Mouse (Mus musculus) cortical plate, adult 2 months (tissue): ENCODE measurements around the gene Ttc7. TPM values are rescaled to one million over a fixed set of nuclear protein-coding genes. Genes with fewer than 3 reads are reported as not detected.

Experiments used
- H3K27ac ChIP-seq: fragments of 200-500 bp; 2 replicates; pipeline ENCODE4 v1.5.1; 2012; ENCODE audit warnings: low read length, control low read depth, inconsistent platforms; ENCODE audit not compliant: insufficient read depth
- H3K4me1 ChIP-seq: fragments of 200-500 bp; 2 replicates; pipeline ENCODE4 v1.6.1; 2011; ENCODE audit warnings: low read length; ENCODE audit not compliant: control insufficient read depth, insufficient read depth
- H3K4me3 ChIP-seq: fragments of 200-500 bp; 2 replicates; pipeline ENCODE4 v1.5.1; 2011; ENCODE audit warnings: mild to moderate bottlenecking, low read length, control low read depth; ENCODE audit not compliant: insufficient read depth
- CTCF ChIP-seq: fragments of 200-500 bp; IDR thresholded peaks from 2 replicates; pipeline ENCODE4 v1.5.1; 2011; ENCODE audit warnings: mild to moderate bottlenecking, control low read depth, low read length; ENCODE audit not compliant: insufficient read depth; ENCODE audit errors: extremely low read depth
- POLR2A ChIP-seq: fragments of 200-500 bp; IDR thresholded peaks from 2 replicates; pipeline ENCODE4 v1.6.1; 2011; ENCODE audit warnings: mild to moderate bottlenecking, low read length, control low read depth; ENCODE audit not compliant: insufficient read depth; ENCODE audit errors: extremely low read depth
- polyA plus RNA-seq: library from polyadenylated mRNA; depleted of rRNA; stranded (reverse); fragments of >200 nt; gene quantifications from 2 replicates; pipeline ENCODE4 v1.2.3, GENCODE M21; 2012

Gene Ttc7
- polyA plus RNA-seq, 1 experiment, result 11.3 TPM

- Histone ChIP-seq H3K27ac (no peak overlapping the region), H3K4me3 (no peak overlapping the region), H3K4me1 (peaks cover 2% of the 10 kb centered on the region; the same call in 1 of the 2 replicates)
- no peak for TF ChIP-seq POLR2A
Measured at GRCm38 (mm10) chr17:87353745-87354320, 71.1 kb downstream of the Ttc7 start.

GRCm38 (mm10) chr17:87355456-87355855, 72.8 kb downstream of the Ttc7 start:
- peaks cover 2% of the 10 kb centered on the region; the same call in 1 of the 2 replicates for H3K4me1 ChIP-seq
- TF ChIP-seq POLR2A, result no peak
- no peak for TF ChIP-seq CTCF
- H3K4me3 ChIP-seq, result no peak overlapping the region
- no peak overlapping the region for H3K27ac ChIP-seq

DNA sequence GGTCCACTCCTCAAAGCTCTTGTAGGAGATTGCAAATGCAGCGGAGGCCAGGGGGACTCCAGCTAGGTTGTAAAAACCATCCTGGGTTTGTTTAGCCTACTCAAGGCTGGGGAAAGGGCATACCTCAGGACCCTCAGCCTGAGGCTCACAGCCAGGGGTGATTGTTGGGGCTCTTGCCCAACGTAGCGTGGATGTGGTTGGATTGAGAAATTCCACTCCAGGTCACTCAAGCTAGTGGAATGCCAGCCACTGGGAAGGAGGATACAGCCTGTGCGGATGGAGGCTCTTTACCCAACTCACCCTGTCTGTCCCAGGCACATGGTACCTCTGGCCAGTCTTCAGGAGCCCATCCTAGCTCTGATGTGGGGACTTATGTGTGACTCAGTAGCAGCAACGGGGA, 73.6 kb downstream of the Ttc7 start:
- TF ChIP-seq CTCF (no peak), POLR2A (no peak)
- Histone ChIP-seq H3K27ac (no peak overlapping the region), H3K4me3 (no peak overlapping the region), H3K4me1 (peaks cover 2% of the 10 kb centered on the region; the same call in 1 of the 2 replicates)

- H3K4me1 ChIP-seq, result 0 out of 2 replicates have a peak, but pooled peaks cover 2% of the 10 kb centered on the region
- H3K4me3 ChIP-seq, result no peak overlapping the region
- TF ChIP-seq CTCF (no peak), POLR2A (no peak)
- H3K27ac ChIP-seq, result no peak overlapping the region
Measured at GRCm38 (mm10) chr17:87357506-87357905, 74.8 kb downstream of the Ttc7 start.

DNA sequence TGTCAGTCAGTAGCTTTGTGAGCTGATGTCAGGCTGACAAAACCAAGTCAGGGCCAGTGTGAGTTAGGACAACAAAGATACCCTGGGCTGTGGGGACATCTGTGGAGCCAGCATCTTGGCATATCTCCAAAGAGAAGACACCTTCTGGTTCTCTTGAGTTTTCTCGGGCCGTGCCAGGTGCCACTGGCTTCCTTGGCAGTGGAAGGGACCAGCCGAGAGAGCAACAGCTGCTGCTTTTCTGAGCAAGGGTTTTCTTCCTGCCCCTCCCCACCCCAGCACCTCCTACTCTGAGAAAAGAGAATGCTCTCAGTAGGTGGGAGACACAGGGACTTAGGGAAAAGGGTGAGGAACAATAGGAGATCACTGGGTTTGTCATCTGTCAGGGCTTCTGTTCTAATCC, 78.4 kb downstream of the Ttc7 start:
- H3K4me3 ChIP-seq, result no peak overlapping the region
- no peak overlapping the region for H3K27ac ChIP-seq
- no peak for TF ChIP-seq CTCF
- TF ChIP-seq POLR2A, result no peak
- 0 out of 2 replicates have a peak, but pooled peaks cover 2% of the 10 kb centered on the region for H3K4me1 ChIP-seq

GRCm38 (mm10) chr17:87364108-87364507, 81.4 kb downstream of the Ttc7 start:
- H3K4me3 ChIP-seq, result no peak overlapping the region
- H3K4me1 ChIP-seq, result peaks cover 4% of the 10 kb centered on the region; the same call in 1 of the 2 replicates
- no peak overlapping the region for H3K27ac ChIP-seq
- TF ChIP-seq POLR2A, result no peak
- no peak for TF ChIP-seq CTCF

- Histone ChIP-seq H3K27ac (no peak overlapping the region), H3K4me3 (no peak overlapping the region), H3K4me1 (peaks cover 8% of the 10 kb centered on the region)
- TF ChIP-seq CTCF (no peak), POLR2A (no peak)
Measured at GRCm38 (mm10) chr17:87365268-87365667, 82.6 kb downstream of the Ttc7 start.

GRCm38 (mm10) chr17:87366520-87366919, 83.8 kb downstream of the Ttc7 start:
- peaks cover 6% of the 10 kb centered on the region for H3K4me1 ChIP-seq
- no peak overlapping the region for H3K4me3 ChIP-seq
- H3K27ac ChIP-seq, result no peak overlapping the region
- no peak for TF ChIP-seq CTCF
- TF ChIP-seq POLR2A, result no peak

- no peak overlapping the region for H3K27ac ChIP-seq
- H3K4me1 ChIP-seq, result peaks cover 8% of the 10 kb centered on the region
- TF ChIP-seq POLR2A (no peak), CTCF (no peak)
- no peak overlapping the region for H3K4me3 ChIP-seq
Measured at GRCm38 (mm10) chr17:87367228-87367627, 84.5 kb downstream of the Ttc7 start.

- Histone ChIP-seq H3K27ac (peak overlapping the region; percentile 13; the same call in 1 of the 2 replicates), H3K4me3 (no peak overlapping the region), H3K4me1 (peaks cover 10% of the 10 kb centered on the region)
- no peak for TF ChIP-seq CTCF
- no peak for TF ChIP-seq POLR2A
Measured at GRCm38 (mm10) chr17:87367640-87368039, 85.0 kb downstream of the Ttc7 start.
